Mouse (Mus musculus) bone marrow, adult 2 months (tissue): ENCODE measurements around the gene Sema4c.

Experiments
- CTCF ChIP-seq: fragments of 200-500 bp; IDR thresholded peaks from 2 replicates; pipeline ENCODE4 v1.5.1; 2011; ENCODE audit warnings: low read length, control low read depth; ENCODE audit not compliant: control insufficient read depth, insufficient read depth
- POLR2A ChIP-seq: fragments of 200-500 bp; IDR thresholded peaks from 2 replicates; pipeline ENCODE4 v1.6.1; 2011; ENCODE audit warnings: low read depth, mild to moderate bottlenecking, control low read depth, low read length, borderline replicate concordance; ENCODE audit not compliant: control insufficient read depth

DNA sequence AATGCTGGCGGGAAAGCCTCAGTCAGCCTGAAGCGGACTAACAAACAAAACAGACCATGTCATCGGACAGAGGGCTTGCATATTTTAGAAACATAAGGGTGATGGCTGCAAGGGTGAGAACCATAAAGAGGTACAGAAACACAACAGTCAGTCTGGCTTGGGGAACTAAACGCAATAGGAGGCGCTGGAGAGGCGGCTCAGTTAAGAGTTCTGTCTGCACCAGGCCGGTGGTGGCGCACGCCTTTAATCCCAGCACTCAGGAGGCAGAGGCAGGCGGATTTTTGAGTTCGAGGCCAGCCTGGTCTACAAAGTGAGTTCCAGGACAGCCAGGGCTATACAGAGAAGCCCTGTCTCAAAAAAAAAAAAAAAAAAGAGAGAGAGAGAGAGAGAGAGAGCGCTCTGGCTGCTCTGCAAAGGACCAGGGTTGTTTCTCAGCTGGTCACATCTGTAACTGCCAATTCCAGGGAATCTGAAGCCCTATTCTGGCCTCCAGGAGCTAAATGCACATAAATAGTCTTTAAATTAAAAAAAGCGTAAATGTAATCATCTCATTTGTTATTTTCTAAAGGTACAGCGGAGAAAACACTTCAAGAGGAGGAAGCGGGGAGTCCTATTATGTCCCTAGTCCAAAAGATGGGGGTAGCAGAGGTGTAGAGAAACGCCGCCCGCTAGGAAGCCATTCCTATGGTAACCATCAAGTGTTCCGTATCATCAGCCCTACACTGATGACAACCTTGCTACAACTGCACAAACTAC, 12.1 kb downstream of the Sema4c start:
- TF ChIP-seq POLR2A (no peak), CTCF (no peak)
